Mouse (Mus musculus) cerebellum, adult 9-10 months (tissue): ENCODE results near the gene Arhgap27.

Experiments
- DNase-seq: peaks from one replicate; pipeline ENCODE4 v3.0.0; 2022

Gene Arhgap27

GRCm38 (mm10) chr11:103288291-103288963 lies 75.1 kb downstream of the Arhgap27 start:
- DNase-seq: no peak

GRCm38 (mm10) chr11:103286910-103287309 lies 76.6 kb downstream of the Arhgap27 start:
- no peak for DNase-seq

GRCm38 (mm10) chr11:103285951-103286350 lies 77.5 kb downstream of the Arhgap27 start:
- no peak for DNase-seq

GRCm38 (mm10) chr11:103285276-103285675 lies 78.2 kb downstream of the Arhgap27 start:
- no peak for DNase-seq

GRCm38 (mm10) chr11:103281784-103282183 lies 81.7 kb downstream of the Arhgap27 start:
- no peak for DNase-seq
